Mouse (Mus musculus) hematopoietic stem cell, adult 5-6 weeks (primary cell): ENCODE measurements around the gene Agap1. TPM values are rescaled to one million over a fixed set of nuclear protein-coding genes. Genes with fewer than 3 reads are reported as not detected.
A peak's percentile ranks its signal among the peaks of the same experiment; 100 is the strongest.

Experiments used
- ATAC-seq, 2 experiments: fragments of 125-278 bp in 1 of 2; replicated peaks in 1 of 2; 2 replicates each; pipeline ENCODE4 v1.8.0; 2016 to 2017; ENCODE audit warnings: inconsistent platforms in 2 of 2, mild to moderate bottlenecking in 2 of 2, moderate number of reproducible peaks in 2 of 2, low read depth in 1 of 2, moderate TSS enrichment in 1 of 2; ENCODE audit not compliant: low FRiP score in 2 of 2, poor library complexity in 2 of 2, severe bottlenecking in 2 of 2, insufficient read depth in 1 of 2, low TSS enrichment in 1 of 2
- total RNA-seq: library from RNA; stranded (forward); fragments of 172-1452, 232-1000 nt; gene quantifications from 2 replicates; pipeline ENCODE4 v1.2.3, GENCODE M21; 2017

Agap1 gene
- total RNA-seq: 6.9 and 8.4 TPM in 2 replicates

- ATAC-seq: peak; percentile 72 to 91
Observed at GRCm38 (mm10) chr1:89454196-89455123, at the start of gene Agap1. Agap1 (plus strand) TSS chr1:89454806.

GRCm38 (mm10) chr1:89405991-89406390 lies 48.6 kb upstream of the Agap1 start:
- ATAC-seq: no peak

DNA sequence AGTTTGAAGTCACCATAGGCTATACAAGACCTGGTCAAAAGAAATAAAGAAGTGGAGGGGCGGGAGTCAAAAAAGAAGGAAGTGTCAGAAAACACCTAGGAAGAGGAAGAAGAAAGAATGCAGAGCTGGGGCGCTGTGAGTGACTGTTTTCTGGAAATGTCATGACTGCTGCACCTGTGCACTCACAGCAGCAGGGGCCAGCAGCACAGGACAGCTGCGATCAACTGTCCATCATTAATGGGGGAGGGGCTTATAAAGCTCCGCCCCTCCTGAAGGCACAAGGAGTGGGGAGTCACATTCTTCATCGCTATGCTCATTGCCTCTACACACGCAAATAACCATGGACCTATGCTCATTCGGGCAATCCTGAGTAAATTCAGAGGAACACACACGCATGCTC lies 46.6 kb upstream of the Agap1 start:
- ATAC-seq: no peak

- no peak for ATAC-seq
Observed at GRCm38 (mm10) chr1:89413122-89413521, 41.5 kb upstream of the Agap1 start.

GRCm38 (mm10) chr1:89414563-89414962 lies 40.0 kb upstream of the Agap1 start:
- ATAC-seq: no peak

DNA sequence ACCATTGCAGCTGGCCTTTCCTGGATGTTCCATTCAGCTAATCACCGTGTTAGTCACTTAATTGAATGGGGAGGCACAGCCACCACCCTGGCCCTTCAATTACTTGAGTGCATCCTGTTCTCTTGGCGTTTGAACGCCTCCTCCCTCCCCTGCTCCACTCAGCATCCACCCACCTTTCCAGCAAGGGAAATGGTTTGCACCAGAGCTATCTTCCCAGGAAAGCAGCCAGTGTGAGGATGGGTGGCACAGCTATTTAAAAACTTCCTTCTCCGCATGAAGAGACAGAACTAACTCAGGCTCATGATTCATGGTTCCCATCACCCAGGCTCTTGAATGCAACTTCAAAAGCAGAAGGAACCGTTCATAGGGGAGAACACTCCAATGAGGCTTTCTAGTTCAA lies 37.7 kb upstream of the Agap1 start:
- ATAC-seq: no peak

GRCm38 (mm10) chr1:89420642-89421041 lies 34.0 kb upstream of the Agap1 start:
- no peak for ATAC-seq

- ATAC-seq: no peak
Observed at GRCm38 (mm10) chr1:89421401-89421800, 33.2 kb upstream of the Agap1 start.

GRCm38 (mm10) chr1:89424563-89424962 lies 30.0 kb upstream of the Agap1 start:
- ATAC-seq: no peak

DNA sequence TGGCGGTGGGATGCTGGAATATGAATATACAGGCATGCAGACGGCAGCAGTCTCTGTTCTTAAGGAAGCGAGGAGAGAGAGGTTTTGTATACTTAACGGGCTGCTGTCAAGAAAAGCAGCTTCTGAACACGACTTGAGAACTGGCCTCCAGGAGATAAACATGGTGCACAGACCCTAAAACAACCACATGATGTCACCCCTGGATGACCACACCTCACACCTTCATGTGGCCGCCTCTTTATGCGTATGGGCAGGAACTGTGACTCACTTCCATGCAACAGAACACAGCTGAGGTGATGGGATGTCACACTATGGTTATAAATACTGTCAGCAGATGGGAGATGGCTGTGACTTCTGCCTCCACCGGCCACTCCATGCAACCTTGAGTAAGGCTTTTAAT lies 28.5 kb upstream of the Agap1 start:
- no peak for ATAC-seq

DNA sequence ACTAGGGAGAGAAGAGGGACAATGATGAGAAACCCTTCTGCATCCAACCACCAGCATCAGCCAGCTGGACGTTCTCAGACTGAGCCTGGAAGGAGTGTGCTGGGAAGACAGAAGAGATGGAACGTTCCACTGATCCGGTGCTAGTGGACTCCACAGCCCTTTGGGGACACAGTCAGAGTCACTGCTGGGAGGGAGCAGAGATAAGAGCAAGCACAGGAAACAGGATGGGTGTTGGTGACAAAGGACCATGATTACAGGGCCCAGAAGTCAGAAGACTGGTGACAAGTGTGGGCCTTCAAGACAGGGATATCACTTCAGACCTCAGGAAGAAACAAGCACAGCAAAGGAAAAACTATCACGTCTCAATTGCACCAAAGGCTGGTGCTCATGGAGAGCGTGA lies 25.9 kb upstream of the Agap1 start:
- no peak for ATAC-seq

DNA sequence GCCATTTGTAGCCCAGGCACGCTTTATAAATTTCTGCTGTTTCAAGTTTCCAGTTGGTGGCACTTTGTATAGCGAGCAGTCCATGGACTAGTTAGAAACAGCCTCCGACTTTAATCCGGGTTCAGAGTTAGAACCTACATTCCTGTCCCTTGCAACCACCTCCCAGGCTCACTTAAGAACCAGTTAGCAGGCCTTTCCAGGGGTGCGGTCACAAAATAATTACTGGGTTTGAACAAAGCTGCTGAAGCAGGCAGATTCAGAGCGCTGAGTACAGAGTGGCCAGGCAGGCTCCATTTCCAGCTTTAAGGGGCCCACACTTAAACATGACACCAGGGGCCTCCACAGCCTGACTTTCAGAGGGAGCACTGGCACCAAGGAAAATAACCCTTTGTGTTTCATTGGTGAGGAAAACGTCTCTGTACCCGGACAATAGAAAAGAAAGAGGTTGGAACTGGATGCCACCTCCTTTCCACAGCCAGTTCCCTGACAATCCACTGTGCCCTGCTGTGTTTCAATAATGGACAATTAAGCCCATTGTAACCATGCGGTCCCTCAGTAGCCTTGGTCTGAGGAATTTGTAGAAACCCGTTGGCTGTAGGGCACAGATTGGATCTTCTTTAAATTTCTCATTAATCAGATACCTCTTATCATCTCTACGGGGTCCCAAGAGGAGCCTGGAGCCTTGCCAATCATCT lies 24.5 kb upstream of the Agap1 start:
- ATAC-seq: no peak

GRCm38 (mm10) chr1:89439351-89439750 lies 15.3 kb upstream of the Agap1 start:
- no peak for ATAC-seq

GRCm38 (mm10) chr1:89441236-89441897 lies 13.2 kb upstream of the Agap1 start:
- no peak for ATAC-seq

DNA sequence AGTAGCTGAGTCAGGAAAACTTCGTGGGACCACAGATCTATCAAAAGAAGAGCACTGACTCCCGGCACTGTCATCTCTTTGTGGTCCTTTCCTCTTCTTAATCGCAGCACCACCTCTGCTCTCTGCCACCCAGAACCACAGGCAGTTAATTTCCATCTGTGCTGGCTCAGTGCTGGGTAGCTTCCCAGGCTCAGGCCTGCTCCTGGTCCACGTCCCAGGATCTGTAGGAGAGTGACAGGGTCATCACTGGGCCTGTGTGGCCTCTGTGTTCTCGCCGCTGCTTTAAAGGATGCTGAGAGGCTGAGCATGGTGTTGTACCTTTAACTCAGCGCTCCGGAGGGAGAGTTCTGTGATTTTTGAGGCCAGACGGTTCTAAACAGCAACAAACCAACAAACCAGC lies 11.1 kb upstream of the Agap1 start:
- ATAC-seq: no peak

GRCm38 (mm10) chr1:89444014-89444413 lies 10.6 kb upstream of the Agap1 start:
- no peak for ATAC-seq

DNA sequence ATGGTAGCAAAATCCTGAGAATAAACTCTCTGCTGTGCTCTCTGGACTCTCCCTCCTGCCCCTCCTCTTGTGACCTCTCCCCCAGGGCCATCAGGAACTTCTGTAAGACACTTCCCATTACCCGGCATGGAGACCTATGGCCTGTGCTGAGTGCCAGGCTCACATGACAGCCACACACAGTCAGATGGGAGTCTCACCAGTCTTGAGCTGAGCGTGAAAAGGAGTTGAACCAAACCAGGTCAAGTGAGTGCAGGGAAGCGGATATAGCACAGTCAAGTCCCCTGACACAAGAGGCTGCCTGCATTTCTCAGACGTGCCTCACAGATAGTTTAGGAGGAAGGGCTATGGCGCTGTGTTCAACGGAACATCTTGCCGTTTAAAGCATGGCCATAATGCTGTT lies 4.5 kb upstream of the Agap1 start:
- no peak for ATAC-seq

DNA sequence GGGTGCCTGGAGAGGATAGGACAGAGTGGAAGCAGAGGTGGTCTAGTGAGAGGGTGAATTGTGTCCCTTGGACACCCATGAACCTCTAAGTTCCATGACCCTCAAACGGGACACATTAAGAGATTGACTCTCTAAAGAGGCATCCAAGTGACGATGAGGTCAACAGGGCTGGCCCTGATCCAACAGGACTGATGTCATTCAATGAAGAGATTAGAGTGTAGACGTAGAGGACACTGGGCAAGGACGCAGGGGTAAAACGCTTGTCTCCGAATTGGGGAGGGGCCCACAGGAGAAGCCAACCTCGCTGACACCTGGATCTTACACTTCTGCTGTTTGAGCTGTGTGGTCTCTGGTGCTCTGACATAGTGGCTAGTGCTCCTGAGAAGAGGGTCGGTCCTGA lies 2.5 kb upstream of the Agap1 start:
- no peak for ATAC-seq
